Mouse (Mus musculus): ENCODE results near the gene Sh3tc1. TPM values are rescaled to one million over a fixed set of nuclear protein-coding genes. Genes with fewer than 3 reads are reported as not detected.

Sh3tc1 gene
- polyA plus RNA-seq, 1 experiment = 16.6 TPM

- H3K4me1 ChIP-seq (ENCODE audit: control insufficient read depth, insufficient read depth, insufficient read length, low read length) = no peaks in the 10 kb centered on the region
- no peak overlapping the region for H3K4me3 ChIP-seq (ENCODE audit: insufficient read depth, low read depth, low read length)
- H3K27ac ChIP-seq (replicated peaks; ENCODE audit: low read depth, low read length) = no peak overlapping the region
Observed at GRCm38 (mm10) chr5:35762388-35762787, 22.6 kb upstream of the Sh3tc1 start.

GRCm38 (mm10) chr5:35761323-35761722 lies 21.5 kb upstream of the Sh3tc1 start:
- H3K4me3 ChIP-seq (ENCODE audit: insufficient read depth, low read depth, low read length) = no peak overlapping the region
- H3K27ac ChIP-seq (replicated peaks; ENCODE audit: low read depth, low read length) = no peak overlapping the region

GRCm38 (mm10) chr5:35758081-35759053 lies 18.6 kb upstream of the Sh3tc1 start:
- H3K4me1 ChIP-seq (ENCODE audit: control insufficient read depth, insufficient read depth, insufficient read length, low read length) = no peaks in the 10 kb centered on the region
- peak overlapping the region; percentile 74 for H3K4me3 ChIP-seq (ENCODE audit: insufficient read depth, low read depth, low read length)
- H3K27ac ChIP-seq (replicated peaks; ENCODE audit: low read depth, low read length) = no peak overlapping the region

More at GRCm38 (mm10) chr5:35761323-35761722, 21.5 kb upstream of the Sh3tc1 start:
- no peaks in the 10 kb centered on the region for H3K4me1 ChIP-seq (ENCODE audit: control insufficient read depth, insufficient read depth, insufficient read length, low read length)

GRCm38 (mm10) chr5:35757639-35758001 lies 17.8 kb upstream of the Sh3tc1 start, which contains the start of gene Ablim2:
Ablim2 (plus strand) TSS chr5:35757880.
- peak within 1 kb of the TSS; percentile 74 for H3K4me3 ChIP-seq (ENCODE audit: insufficient read depth, low read depth, low read length)
- no peak within 1 kb of the TSS for H3K27ac ChIP-seq (replicated peaks; ENCODE audit: low read depth, low read length)
- H3K4me1 ChIP-seq (ENCODE audit: control insufficient read depth, insufficient read depth, insufficient read length, low read length) = no peaks in the 10 kb centered on the region

- Histone ChIP-seq H3K27ac (replicated peaks; ENCODE audit: low read depth, low read length) (no peak overlapping the region), H3K4me3 (ENCODE audit: insufficient read depth, low read depth, low read length) (peak overlapping the region; percentile 53), H3K4me1 (ENCODE audit: control insufficient read depth, insufficient read depth, insufficient read length, low read length) (no peaks in the 10 kb centered on the region)
Observed at GRCm38 (mm10) chr5:35756997-35757638, 17.3 kb upstream of the Sh3tc1 start.

- peaks cover 2% of the 10 kb centered on the region; the same call in 1 of the 2 replicates for H3K4me1 ChIP-seq (ENCODE audit: control insufficient read depth, insufficient read depth, insufficient read length, low read length)
- no peak overlapping the region for H3K4me3 ChIP-seq (ENCODE audit: insufficient read depth, low read depth, low read length)
- H3K27ac ChIP-seq (replicated peaks; ENCODE audit: low read depth, low read length) = no peak overlapping the region
Observed at GRCm38 (mm10) chr5:35756020-35756419, 16.2 kb upstream of the Sh3tc1 start.

- 0 out of 2 replicates have a peak overlapping the region, but pooled peaks have one; percentile 19 for H3K27ac ChIP-seq (replicated peaks; ENCODE audit: low read depth, low read length)
- H3K4me1 ChIP-seq (ENCODE audit: control insufficient read depth, insufficient read depth, insufficient read length, low read length) = peaks cover 8% of the 10 kb centered on the region; the same call in 1 of the 2 replicates
- no peak overlapping the region for H3K4me3 ChIP-seq (ENCODE audit: insufficient read depth, low read depth, low read length)
Observed at GRCm38 (mm10) chr5:35755131-35755733, 15.4 kb upstream of the Sh3tc1 start.

- Histone ChIP-seq H3K4me1 (ENCODE audit: control insufficient read depth, insufficient read depth, insufficient read length, low read length) (peaks cover 16% of the 10 kb centered on the region), H3K4me3 (ENCODE audit: insufficient read depth, low read depth, low read length) (no peak overlapping the region), H3K27ac (replicated peaks; ENCODE audit: low read depth, low read length) (peak overlapping the region; percentile 72)
Observed at GRCm38 (mm10) chr5:35751016-35751415, 11.2 kb upstream of the Sh3tc1 start.

- H3K27ac ChIP-seq (replicated peaks; ENCODE audit: low read depth, low read length) = peak overlapping the region; percentile 78
- H3K4me3 ChIP-seq (ENCODE audit: insufficient read depth, low read depth, low read length) = no peak overlapping the region
- H3K4me1 ChIP-seq (ENCODE audit: control insufficient read depth, insufficient read depth, insufficient read length, low read length) = peaks cover 16% of the 10 kb centered on the region
Observed at GRCm38 (mm10) chr5:35750026-35750425, 10.2 kb upstream of the Sh3tc1 start.

- peak overlapping the region; percentile 78 for H3K27ac ChIP-seq (replicated peaks; ENCODE audit: low read depth, low read length)
- peaks cover 16% of the 10 kb centered on the region for H3K4me1 ChIP-seq (ENCODE audit: control insufficient read depth, insufficient read depth, insufficient read length, low read length)
- H3K4me3 ChIP-seq (ENCODE audit: insufficient read depth, low read depth, low read length) = no peak overlapping the region
Observed at GRCm38 (mm10) chr5:35749416-35749815, 9.6 kb upstream of the Sh3tc1 start.

GRCm38 (mm10) chr5:35746910-35747309 lies 7.1 kb upstream of the Sh3tc1 start:
- no peak overlapping the region for H3K4me3 ChIP-seq (ENCODE audit: insufficient read depth, low read depth, low read length)
- no peak overlapping the region; the same call in 1 of the 2 replicates for H3K27ac ChIP-seq (replicated peaks; ENCODE audit: low read depth, low read length)
- H3K4me1 ChIP-seq (ENCODE audit: control insufficient read depth, insufficient read depth, insufficient read length, low read length) = peaks cover 26% of the 10 kb centered on the region

- Histone ChIP-seq H3K4me3 (ENCODE audit: insufficient read depth, low read depth, low read length) (no peak overlapping the region), H3K4me1 (ENCODE audit: control insufficient read depth, insufficient read depth, insufficient read length, low read length) (peaks cover 31% of the 10 kb centered on the region), H3K27ac (replicated peaks; ENCODE audit: low read depth, low read length) (no peak overlapping the region)
Observed at GRCm38 (mm10) chr5:35745406-35745805, 5.6 kb upstream of the Sh3tc1 start.

- H3K4me3 ChIP-seq (ENCODE audit: insufficient read depth, low read depth, low read length) = no peak overlapping the region
- H3K27ac ChIP-seq (replicated peaks; ENCODE audit: low read depth, low read length) = peak overlapping the region; percentile 93
- H3K4me1 ChIP-seq (ENCODE audit: control insufficient read depth, insufficient read depth, insufficient read length, low read length) = peaks cover 38% of the 10 kb centered on the region
Observed at GRCm38 (mm10) chr5:35743990-35744722, 4.4 kb upstream of the Sh3tc1 start.

- Histone ChIP-seq H3K4me3 (ENCODE audit: insufficient read depth, low read depth, low read length) (no peak overlapping the region), H3K4me1 (ENCODE audit: control insufficient read depth, insufficient read depth, insufficient read length, low read length) (peaks cover 38% of the 10 kb centered on the region), H3K27ac (replicated peaks; ENCODE audit: low read depth, low read length) (peak overlapping the region; percentile 93)
Observed at GRCm38 (mm10) chr5:35743238-35743951, 3.6 kb upstream of the Sh3tc1 start.
